Mouse (Mus musculus) CH12.LX (cell line): Measurements from ENCODE around the gene Igf1r. TPM values are rescaled to one million over a fixed set of nuclear protein-coding genes. Genes with fewer than 3 reads are reported as not detected.

Experiments
- DNase-seq: peaks from one replicate; pipeline ENCODE4 v3.0.0-alpha.2; 2013; ENCODE audit errors: extremely low read depth
- H3K27ac ChIP-seq: 2 replicates; pipeline ENCODE4 v1.5.1; 2012; ENCODE audit warnings: low read depth, mild to moderate bottlenecking, control low read depth, moderate library complexity; ENCODE audit not compliant: insufficient read depth
- H3K27me3 ChIP-seq: replicated peaks from 2 replicates; pipeline ENCODE3; 2012; ENCODE audit warnings: inconsistent platforms
- H3K36me3 ChIP-seq, 2 experiments: replicated peaks in 1 of 2; 2 replicates each; pipeline versions ENCODE3 to v1.6.1; 2012; ENCODE audit warnings: inconsistent platforms in 1 of 2, low read length in 1 of 2, mild to moderate bottlenecking in 1 of 2, mixed read lengths in 1 of 2, moderate library complexity in 1 of 2; ENCODE audit not compliant: control insufficient read depth in 1 of 2, insufficient read depth in 1 of 2
- H3K4me1 ChIP-seq, 2 experiments: 2 replicates each; pipeline ENCODE4 v1.6.1; 2012; ENCODE audit warnings: inconsistent platforms in 1 of 2, moderate library complexity in 1 of 2; ENCODE audit not compliant: insufficient read depth in 2 of 2, control insufficient read depth in 1 of 2
- H3K4me2 ChIP-seq: 2 replicates; pipeline ENCODE4 v1.6.1; 2012; ENCODE audit warnings: low read depth, mild to moderate bottlenecking, control low read depth; ENCODE audit not compliant: poor library complexity, insufficient read depth, severe bottlenecking
- H3K4me3 ChIP-seq, 3 experiments: fragments of 150-350 bp in 1 of 3; sonication (generic) in 1 of 3; replicated peaks in 1 of 3; 2 replicates each; pipeline versions ENCODE3 to v1.5.1; 2011 to 2012; ENCODE audit warnings: low read depth in 2 of 3, low read length in 2 of 3, mild to moderate bottlenecking in 2 of 3, moderate library complexity in 2 of 3, control low read depth in 1 of 3, improper control_type of control experiment in 1 of 3, inconsistent platforms in 1 of 3, mixed read lengths in 1 of 3; ENCODE audit not compliant: poor library complexity in 1 of 3
- H3K79me2 ChIP-seq: replicated peaks from 2 replicates; pipeline ENCODE4 v1.6.1; 2012; ENCODE audit warnings: mild to moderate bottlenecking, moderate library complexity; ENCODE audit not compliant: control insufficient read depth, poor library complexity, insufficient read depth, severe bottlenecking; ENCODE audit errors: extremely low read depth
- H3K9ac ChIP-seq: 2 replicates; pipeline ENCODE4 v1.6.1; 2012; ENCODE audit warnings: low read depth, mild to moderate bottlenecking, control low read depth, moderate library complexity; ENCODE audit not compliant: insufficient read depth
- H3K9me3 ChIP-seq: replicated peaks from 2 replicates; pipeline ENCODE3; 2012; ENCODE audit warnings: low read length, inconsistent platforms, mixed read lengths
- BHLHE40 ChIP-seq: IDR thresholded peaks from 2 replicates; pipeline ENCODE4 v1.6.1; 2011; ENCODE audit warnings: mild to moderate bottlenecking, low read depth, low read length, improper control_type of control experiment
- CHD1 ChIP-seq: IDR thresholded peaks from 2 replicates; pipeline ENCODE4 v1.6.1; 2012; ENCODE audit warnings: low read depth, low read length, improper control_type of control experiment, inconsistent platforms
- CHD2 ChIP-seq: IDR thresholded peaks from 2 replicates; pipeline ENCODE4 v1.6.1; 2011; ENCODE audit warnings: low read length, improper control_type of control experiment
- CTCF ChIP-seq, 2 experiments: IDR thresholded peaks in 1 of 2; conservative IDR thresholded peaks in 1 of 2; 2 replicates each; pipeline ENCODE4 v1.5.1; 2011 to 2012; ENCODE audit warnings: low read depth in 2 of 2, low read length in 2 of 2, improper control_type of control experiment in 1 of 2, inconsistent platforms in 1 of 2, mild to moderate bottlenecking in 1 of 2, moderate library complexity in 1 of 2
- ELF1 ChIP-seq: IDR thresholded peaks from 2 replicates; pipeline ENCODE4 v1.6.1; 2014; ENCODE audit warnings: low read depth, mild to moderate bottlenecking, inconsistent platforms, low read length, improper control_type of control experiment
- EP300 ChIP-seq: IDR thresholded peaks from 2 replicates; pipeline ENCODE4 v1.6.1; 2011; ENCODE audit warnings: low read length, improper control_type of control experiment
- GABPA ChIP-seq: IDR thresholded peaks from 2 replicates; pipeline ENCODE4 v1.6.1; 2012; ENCODE audit warnings: low read depth, low read length, improper control_type of control experiment, inconsistent platforms; ENCODE audit not compliant: insufficient replicate concordance
- NRF1 ChIP-seq: IDR thresholded peaks from 2 replicates; pipeline ENCODE4 v1.6.1; 2014; ENCODE audit warnings: low read depth, mild to moderate bottlenecking, inconsistent platforms, low read length, improper control_type of control experiment, moderate library complexity
- PAX5 ChIP-seq: IDR thresholded peaks from 2 replicates; pipeline ENCODE4 v1.6.1; 2012; ENCODE audit warnings: low read length, inconsistent platforms, mixed read lengths
- POLR2AphosphoS2 ChIP-seq: IDR thresholded peaks from 2 replicates; pipeline ENCODE4 v1.6.1; 2011; ENCODE audit warnings: low read depth, low read length, improper control_type of control experiment
- RAD21 ChIP-seq: IDR thresholded peaks from 2 replicates; pipeline ENCODE4 v1.6.1; 2011; ENCODE audit warnings: low read depth, mild to moderate bottlenecking, low read length, improper control_type of control experiment, moderate library complexity
- SMC3 ChIP-seq: IDR thresholded peaks from 2 replicates; pipeline ENCODE4 v1.6.1; 2011; ENCODE audit warnings: low read depth, low read length, improper control_type of control experiment
- TBP ChIP-seq: conservative IDR thresholded peaks from 2 replicates; pipeline ENCODE4 v1.6.1; 2011; ENCODE audit warnings: low read depth, low read length, improper control_type of control experiment
- UBTF ChIP-seq: IDR thresholded peaks from 2 replicates; pipeline ENCODE4 v1.6.1; 2012; ENCODE audit warnings: low read depth, mild to moderate bottlenecking, inconsistent platforms, low read length, improper control_type of control experiment, moderate library complexity
- USF2 ChIP-seq: conservative IDR thresholded peaks from 2 replicates; pipeline ENCODE4 v1.6.1; 2011; ENCODE audit warnings: low read depth, low read length, improper control_type of control experiment
- ZC3H11A ChIP-seq: IDR thresholded peaks from 2 replicates; pipeline ENCODE4 v1.6.1; 2012; ENCODE audit warnings: low read depth, mild to moderate bottlenecking, inconsistent platforms, low read length, improper control_type of control experiment
- ZKSCAN1 ChIP-seq: IDR thresholded peaks from 2 replicates; pipeline ENCODE4 v1.6.1; 2012; ENCODE audit warnings: low read depth, inconsistent platforms, low read length, improper control_type of control experiment, borderline replicate concordance
- ZMIZ1 ChIP-seq: IDR thresholded peaks from 2 replicates; pipeline ENCODE4 v1.6.1; 2012; ENCODE audit warnings: low read depth, mild to moderate bottlenecking, inconsistent platforms, low read length, improper control_type of control experiment
- dilution Hi-C: fragments of 300-500 bp; cut with MboI; formaldehyde crosslinking; loops from 2 replicates; pipeline ENCODE4 v1.14.3; 2020; ENCODE audit warnings: low sequenced_read_pairs; ENCODE audit not compliant: extremely low pct_unique_long_range_greater_than_20kb, extremely low pct_ligation_motif_present
- in situ Hi-C: fragments of 300-500 bp; cut with MboI; formaldehyde crosslinking; loops from 3 replicates; pipeline ENCODE4 v1.14.3; 2019; ENCODE audit warnings: low sequenced_read_pairs, low pct_ligation_motif_present, low pct_unique_long_range_greater_than_20kb, mixed read lengths
- polyA plus RNA-seq: library from polyadenylated mRNA; unstranded; fragments of >175 nt; gene quantifications from 2 replicates; pipeline ENCODE4 v1.2.1, GENCODE M21; 2012; ENCODE audit warnings: low read depth; ENCODE audit not compliant: insufficient read length
- total RNA-seq, 2 experiments: library from RNA; depleted of rRNA; stranded (reverse); fragments of 300-350 nt in 1 of 2; fragments of >200 nt in 1 of 2; gene quantifications; 2 replicates each; pipeline ENCODE4 v1.2.3; 2012 to 2014

Gene Igf1r
- total and polyA plus RNA-seq, 3 experiments = 0.19 to 1.6 (median 0.29) TPM

DNA sequence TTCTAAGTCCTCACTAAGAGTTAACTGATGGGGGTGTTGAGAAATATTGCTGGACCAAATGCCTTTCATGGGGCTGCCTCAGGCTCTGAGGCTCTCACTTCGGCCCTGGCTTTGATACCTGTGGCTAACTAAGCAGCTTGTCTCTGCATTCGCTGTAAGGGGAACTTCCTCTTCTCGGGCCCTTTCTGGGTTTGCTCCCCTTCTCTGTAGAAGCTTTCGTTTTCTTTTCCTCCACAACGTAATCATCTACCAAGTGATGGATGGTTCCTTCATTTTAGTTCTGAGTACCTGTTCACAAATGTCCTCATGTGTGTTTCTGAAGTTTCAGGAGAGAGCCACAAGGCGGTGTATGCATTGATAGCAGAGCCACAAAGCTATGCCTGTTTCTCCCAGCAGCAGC, 256.4 kb downstream of the Igf1r start:
- Histone ChIP-seq H3K4me3 (no peak overlapping the region), H3K4me1 (peaks cover 14 to 54% of the 10 kb centered on the region in 2 experiments), H3K36me3 (no peaks in the 10 kb centered on the region), H3K27me3 (no peaks in the 10 kb centered on the region), H3K4me2 (0 out of 2 replicates have a peak overlapping the region, but pooled peaks have one; percentile 23), H3K27ac (no peak overlapping the region), H3K9me3 (no peaks in the 10 kb centered on the region), H3K79me2 (no peaks in the 10 kb centered on the region), H3K9ac (no peak overlapping the region)
- in situ Hi-C loops (no loop called here), dilution Hi-C loops (no loop called here)
- no peak for DNase-seq
- TF ChIP-seq CTCF (conservative IDR thresholded peaks at IDR 0.05 in 1 of 2, IDR thresholded peaks at IDR 0.05 in 1 of 2; ENCODE audit: low read depth in 2 of 2, low read length in 2 of 2) (peak in 1 of 2 experiments; percentile 30; a peak in 2 of 4 replicates), SMC3 (peak; percentile 12), RAD21 (no peak; the same call in none of the 2 replicates)

DNA sequence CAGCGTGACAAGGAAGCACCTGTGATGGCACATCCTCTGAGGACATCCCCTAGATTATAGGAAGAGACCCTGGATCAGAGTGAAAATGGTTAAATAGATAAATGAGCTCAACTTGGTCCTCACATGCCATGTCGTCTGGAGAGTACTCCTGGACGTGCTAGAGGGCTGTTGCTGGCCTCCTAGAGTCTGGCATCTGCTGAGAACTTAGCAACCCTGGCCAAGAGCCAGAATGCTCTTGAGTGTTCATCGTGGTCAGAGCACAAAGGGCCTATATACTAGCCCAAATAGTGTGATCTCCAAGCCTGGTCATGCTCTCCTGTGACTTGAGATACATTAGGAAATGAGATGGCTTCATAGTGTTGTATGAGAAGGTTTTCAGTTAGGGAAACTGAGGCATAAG, 257.8 kb downstream of the Igf1r start:
- DNase-seq = no peak
- H3K27me3 ChIP-seq = no peaks in the 10 kb centered on the region
- H3K36me3 ChIP-seq = no peaks in the 10 kb centered on the region
- dilution Hi-C loops = no loop called here
- no peaks in the 10 kb centered on the region for H3K79me2 ChIP-seq
- TF ChIP-seq NRF1 (no peak), ZC3H11A (no peak), UBTF (no peak), PAX5 (no peak), BHLHE40 (no peak), TBP (no peak), CHD1 (no peak), ZKSCAN1 (no peak), USF2 (no peak), ZMIZ1 (no peak), CHD2 (no peak), POLR2AphosphoS2 (no peak), ELF1 (no peak), EP300 (no peak), GABPA (no peak)
- TF ChIP-seq, all 38 proteins: peak for 0
- H3K4me1 ChIP-seq = peaks cover 22 to 59% of the 10 kb centered on the region in 2 experiments
- H3K4me2 ChIP-seq = no peak overlapping the region
- H3K4me3 ChIP-seq = no peak overlapping the region
- H3K27ac ChIP-seq = no peak overlapping the region
- no peak overlapping the region for H3K9ac ChIP-seq
- no peaks in the 10 kb centered on the region for H3K9me3 ChIP-seq
- in situ Hi-C loops = no loop called here
